15 mouse cellular contexts compared by ENCODE assay signal in genomic region chr16:62468846-62469245, GRCm38 (mm10).
DNase-seq lines count a peak whose midpoint lies in the region; ATAC-seq and TF ChIP-seq lines count a peak whose summit lies in the region.
"Had no signal": no experiment of that assay in that cellular context is flagged by ENCODE, and none has a peak within 500 bp of the region (broad histone marks: within the 10 kb centered on the region; RNA-seq: fewer than 3 reads in every experiment).

No protein-coding gene starts in this region.

- no peaks in the 10 kb centered on the region for H3K9me3 ChIP-seq in hindbrain, embryonic 14.5 days (ENCODE audit: control insufficient read depth, low read length)
- H3K9me3 ChIP-seq in hindbrain, embryonic 10.5 days = no peaks in the 10 kb centered on the region
- H3K9me3 ChIP-seq in forebrain, embryonic 15.5 days = no peaks in the 10 kb centered on the region
- H3K9me3 ChIP-seq: lung, embryonic 15.5 days; neural tube, embryonic 15.5 days had no signal

- no peak overlapping the region for H3K4me3 ChIP-seq in hindbrain, embryonic 14.5 days (replicated peaks; ENCODE audit: low read length)
- no peak overlapping the region for H3K4me3 ChIP-seq in hindbrain, embryonic 10.5 days
- no peak overlapping the region for H3K4me3 ChIP-seq in forebrain, embryonic 15.5 days
- no peak overlapping the region for H3K4me3 ChIP-seq in olfactory bulb, adult 2 months (ENCODE audit: insufficient read depth, low read depth, low read length)
- H3K4me3 ChIP-seq: lung, embryonic 15.5 days; neural tube, embryonic 15.5 days had no signal

- no peak overlapping the region for H3K27ac ChIP-seq in hindbrain, embryonic 14.5 days
- no peak overlapping the region for H3K27ac ChIP-seq in hindbrain, embryonic 10.5 days
- no peak overlapping the region for H3K27ac ChIP-seq in forebrain, embryonic 15.5 days (replicated peaks)
- H3K27ac ChIP-seq in olfactory bulb, adult 2 months (ENCODE audit: insufficient read depth, low read depth, low read length) = peak overlapping the region; percentile 75; the same call in 1 of the 2 replicates
- H3K27ac ChIP-seq: lung, embryonic 15.5 days; neural tube, embryonic 15.5 days had no signal

- TF ChIP-seq POLR2A in olfactory bulb, adult 2 months (IDR thresholded peaks at IDR 0.05; ENCODE audit: insufficient read depth, low read depth, low read length) = no peak

- no peaks in the 10 kb centered on the region for H3K27me3 ChIP-seq in hindbrain, embryonic 14.5 days (ENCODE audit: control insufficient read depth, insufficient read depth, low read length)
- no peaks in the 10 kb centered on the region for H3K27me3 ChIP-seq in hindbrain, embryonic 10.5 days (ENCODE audit: insufficient read depth, poor library complexity, severe bottlenecking)
- H3K27me3 ChIP-seq in forebrain, embryonic 15.5 days = no peaks in the 10 kb centered on the region
- H3K27me3 ChIP-seq: lung, embryonic 15.5 days; neural tube, embryonic 15.5 days had no signal

- no peaks in the 10 kb centered on the region for H3K36me3 ChIP-seq in hindbrain, embryonic 14.5 days (replicated peaks; ENCODE audit: control insufficient read depth, insufficient read depth)
- H3K36me3 ChIP-seq in hindbrain, embryonic 10.5 days = no peaks in the 10 kb centered on the region
- H3K36me3 ChIP-seq in forebrain, embryonic 15.5 days = no peaks in the 10 kb centered on the region
- H3K36me3 ChIP-seq: lung, embryonic 15.5 days; neural tube, embryonic 15.5 days had no signal

- WGBS in hindbrain, embryonic 14.5 days = 36% methylated on average over 3 of the region's 3 CpGs
- 79% methylated on average over 3 of the region's 3 CpGs for WGBS in hindbrain, embryonic 10.5 days
- 9% methylated on average over 3 of the region's 3 CpGs for WGBS in forebrain, embryonic 15.5 days
- 17% methylated on average over 3 of the region's 3 CpGs for WGBS in olfactory bulb, adult 2 months

- ATAC-seq in hindbrain, embryonic 14.5 days (ENCODE audit: low FRiP score) = no peak
- peak; percentile 90 for ATAC-seq in forebrain, embryonic 15.5 days (replicated peaks)
- ATAC-seq: CD4-positive, CD25-positive, alpha-beta regulatory T cell, adult 4 months; intestine, postnatal 0 days had no signal

- peak; percentile 31 for DNase-seq in hindbrain, embryonic 14.5 days (ENCODE audit: low spot score)
- DNase-seq in hindbrain, embryonic 10.5 days (ENCODE audit: low spot score) = no peak
- peak; percentile 43 to 65 for DNase-seq in cerebellum, postnatal 25 days
- no peak for DNase-seq in layer of hippocampus, postnatal 10 days (ENCODE audit: low spot score in 2 of 2)
- no peak for DNase-seq in left cerebral cortex, adult 11 months (ENCODE audit: low spot score)
- DNase-seq: gastrocnemius, postnatal 10 days; heart, postnatal 14 days; kidney, postnatal 25 days; layer of hippocampus, postnatal 36 days had no signal

- H3K4me2 ChIP-seq in hindbrain, embryonic 14.5 days (replicated peaks) = no peak overlapping the region
- H3K4me2 ChIP-seq in forebrain, embryonic 15.5 days (replicated peaks) = no peak overlapping the region
- H3K4me2 ChIP-seq: lung, embryonic 15.5 days; neural tube, embryonic 15.5 days had no signal

- no peak overlapping the region for H3K9ac ChIP-seq in hindbrain, embryonic 14.5 days
- H3K9ac ChIP-seq in forebrain, embryonic 15.5 days (replicated peaks) = no peak overlapping the region
- H3K9ac ChIP-seq: lung, embryonic 15.5 days; neural tube, embryonic 15.5 days had no signal

- no peak for TF ChIP-seq CTCF in olfactory bulb, adult 2 months (IDR thresholded peaks at IDR 0.05; ENCODE audit: insufficient read depth, low read depth, low read length)

- H3K4me1 ChIP-seq in hindbrain, embryonic 14.5 days (replicated peaks; ENCODE audit: control insufficient read depth, insufficient read depth, low read length) = no peaks in the 10 kb centered on the region
- no peaks in the 10 kb centered on the region for H3K4me1 ChIP-seq in hindbrain, embryonic 10.5 days (replicated peaks)
- H3K4me1 ChIP-seq in forebrain, embryonic 15.5 days = peaks cover 11% of the 10 kb centered on the region
- peaks cover 2% of the 10 kb centered on the region; the same call in 1 of the 2 replicates for H3K4me1 ChIP-seq in olfactory bulb, adult 2 months (ENCODE audit: control insufficient read depth, insufficient read depth, low read length)
- H3K4me1 ChIP-seq: lung, embryonic 15.5 days had no signal

Comparison
In these comparisons a context has a peak if more than half of its experiments do, and no peak if none do; other contexts are left out.
1. DNase-seq: peak in hindbrain, embryonic 14.5 days (single experiment) and cerebellum, postnatal 25 days (2 of 2); none in hindbrain, embryonic 10.5 days (single experiment), layer of hippocampus, postnatal 10 days (0 of 2) and left cerebral cortex, adult 11 months (single experiment).